Mouse (Mus musculus): Measurements from ENCODE around the gene Cabin1. TPM values are rescaled to one million over a fixed set of nuclear protein-coding genes. Genes with fewer than 3 reads are reported as not detected.
A peak's percentile ranks its signal among the peaks of the same experiment; 100 is the strongest.

The Cabin1 gene
- polyA plus RNA-seq, 1 experiment from 2014 or later = 34.0 TPM

DNA sequence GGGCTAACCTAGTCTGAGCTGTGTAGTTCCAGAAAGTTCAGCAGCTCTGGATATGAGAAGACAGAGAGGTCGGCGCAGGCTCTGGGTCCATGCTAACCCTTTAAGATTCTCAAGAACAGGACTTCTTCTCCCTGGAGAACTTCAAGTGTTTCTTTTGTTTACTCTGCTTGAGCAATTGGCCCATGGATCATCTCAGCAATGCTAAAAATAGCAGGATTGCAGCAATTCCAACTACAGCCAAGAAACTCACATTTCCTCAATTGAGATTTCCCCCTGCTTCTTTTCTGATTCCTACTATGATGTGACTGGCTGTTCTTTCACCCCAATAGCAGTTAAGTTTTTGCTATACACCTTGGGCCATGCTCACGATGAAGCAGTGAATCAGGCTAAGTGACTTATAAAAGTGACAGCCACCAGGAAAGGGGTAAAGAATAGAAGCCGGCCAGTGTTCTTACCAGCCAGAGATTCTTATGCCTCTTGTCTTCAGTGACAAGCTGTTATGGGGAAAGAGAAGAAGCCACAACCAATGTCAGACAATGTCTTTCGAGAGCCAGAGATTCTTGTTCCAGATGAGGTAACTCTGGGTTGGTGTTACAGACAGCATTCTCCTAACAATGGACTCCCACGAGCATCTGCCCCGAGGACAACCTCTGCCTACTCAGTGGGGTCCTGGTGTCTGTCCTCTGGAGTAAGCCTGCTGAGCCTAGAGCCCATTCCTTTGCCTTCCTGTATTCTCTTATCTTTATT is 87.1 kb downstream of the Cabin1 start:
- WGBS = 73% methylated on average over 7 of the region's 7 CpGs
- no peaks in the 10 kb centered on the region for H3K27me3 ChIP-seq (ENCODE audit: insufficient read depth, low read length)
- H3K36me3 ChIP-seq (ENCODE audit: insufficient read depth, low read length) = no peaks in the 10 kb centered on the region; the same call in 1 of the 2 replicates
- no peak for ATAC-seq (ENCODE audit: low FRiP score, low TSS enrichment)
- H3K4me1 ChIP-seq (ENCODE audit: insufficient read depth, low read length) = 0 out of 2 replicates have a peak, but pooled peaks cover 4% of the 10 kb centered on the region
- no peaks in the 10 kb centered on the region for H3K9me3 ChIP-seq (ENCODE audit: low read length)
- no peak overlapping the region for H3K9ac ChIP-seq (replicated peaks; ENCODE audit: low read length)
- peak overlapping the region; percentile 63 for H3K27ac ChIP-seq (ENCODE audit: low read length)
- H3K4me3 ChIP-seq (ENCODE audit: low read length) = no peak overlapping the region
- no peak overlapping the region for H3K4me2 ChIP-seq (replicated peaks; ENCODE audit: low read depth, low read length)

GRCm38 (mm10) chr10:75676286-75676685 is 87.9 kb downstream of the Cabin1 start:
- Histone ChIP-seq H3K4me3 (ENCODE audit: low read length) (no peak overlapping the region), H3K4me2 (replicated peaks; ENCODE audit: low read depth, low read length) (no peak overlapping the region), H3K9ac (replicated peaks; ENCODE audit: low read length) (no peak overlapping the region), H3K4me1 (ENCODE audit: insufficient read depth, low read length) (0 out of 2 replicates have a peak, but pooled peaks cover 4% of the 10 kb centered on the region), H3K36me3 (ENCODE audit: insufficient read depth, low read length) (no peaks in the 10 kb centered on the region; the same call in 1 of the 2 replicates), H3K27me3 (ENCODE audit: insufficient read depth, low read length) (no peaks in the 10 kb centered on the region), H3K27ac (ENCODE audit: low read length) (peak overlapping the region; percentile 63), H3K9me3 (ENCODE audit: low read length) (no peaks in the 10 kb centered on the region)
- no peak for ATAC-seq (ENCODE audit: low FRiP score, low TSS enrichment)
- WGBS = 73% methylated on average over 2 of the region's 2 CpGs

DNA sequence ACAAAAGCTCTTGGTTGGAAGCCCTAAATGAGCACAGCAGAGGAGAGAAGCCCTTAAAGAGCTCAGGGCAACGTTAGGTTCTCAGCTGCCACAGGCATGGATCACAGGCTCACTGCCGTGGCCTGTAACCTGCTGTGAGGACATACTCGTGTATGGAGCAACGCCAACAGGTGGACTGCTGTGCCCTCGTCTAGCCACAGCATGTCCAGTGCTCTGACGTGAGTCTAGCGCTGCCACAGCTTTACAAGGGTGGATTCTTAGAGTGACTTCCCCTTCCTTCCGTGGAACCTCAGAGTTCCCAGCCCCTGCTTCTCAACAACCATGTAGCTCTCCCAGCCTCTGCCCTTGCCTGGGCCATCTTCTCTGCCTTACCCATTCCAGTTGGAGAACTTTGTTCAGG is 88.5 kb downstream of the Cabin1 start:
- H3K36me3 ChIP-seq (ENCODE audit: insufficient read depth, low read length) = no peaks in the 10 kb centered on the region; the same call in none of the 2 replicates
- H3K27ac ChIP-seq (ENCODE audit: low read length) = no peak overlapping the region; the same call in 1 of the 2 replicates
- H3K9me3 ChIP-seq (ENCODE audit: low read length) = no peaks in the 10 kb centered on the region
- no peak overlapping the region for H3K4me3 ChIP-seq (ENCODE audit: low read length)
- no peaks in the 10 kb centered on the region for H3K27me3 ChIP-seq (ENCODE audit: insufficient read depth, low read length)
- WGBS = 83% methylated on average over 8 of the region's 8 CpGs
- H3K4me1 ChIP-seq (ENCODE audit: insufficient read depth, low read length) = 0 out of 2 replicates have a peak, but pooled peaks cover 4% of the 10 kb centered on the region
- no peak overlapping the region for H3K4me2 ChIP-seq (replicated peaks; ENCODE audit: low read depth, low read length)
- no peak overlapping the region for H3K9ac ChIP-seq (replicated peaks; ENCODE audit: low read length)
- no peak for ATAC-seq (ENCODE audit: low FRiP score, low TSS enrichment)

- ATAC-seq (ENCODE audit: low FRiP score, low TSS enrichment) = no peak
- no peaks in the 10 kb centered on the region for H3K27me3 ChIP-seq (ENCODE audit: insufficient read depth, low read length)
- no peaks in the 10 kb centered on the region for H3K9me3 ChIP-seq (ENCODE audit: low read length)
- no peak overlapping the region for H3K4me3 ChIP-seq (ENCODE audit: low read length)
- H3K36me3 ChIP-seq (ENCODE audit: insufficient read depth, low read length) = no peaks in the 10 kb centered on the region; the same call in 1 of the 2 replicates
- no peak overlapping the region for H3K9ac ChIP-seq (replicated peaks; ENCODE audit: low read length)
- no peak overlapping the region for H3K4me2 ChIP-seq (replicated peaks; ENCODE audit: low read depth, low read length)
- H3K27ac ChIP-seq (ENCODE audit: low read length) = no peak overlapping the region
- peaks cover 19% of the 10 kb centered on the region for H3K4me1 ChIP-seq (ENCODE audit: insufficient read depth, low read length)
- WGBS = 92% methylated on average over 1 of the region's 1 CpGs
Observed at GRCm38 (mm10) chr10:75669936-75670335, 94.2 kb downstream of the Cabin1 start.

GRCm38 (mm10) chr10:75667911-75668270 is 96.2 kb downstream of the Cabin1 start:
- H3K4me1 ChIP-seq (ENCODE audit: insufficient read depth, low read length) = peaks cover 19% of the 10 kb centered on the region
- peak; percentile 78 for ATAC-seq (ENCODE audit: low FRiP score, low TSS enrichment)
- under 1% methylated on average over 23 of the region's 23 CpGs for WGBS
- peak overlapping the region; percentile 78 for H3K4me3 ChIP-seq (ENCODE audit: low read length)
- H3K27ac ChIP-seq (ENCODE audit: low read length) = peak overlapping the region; percentile 47; the same call in 1 of the 2 replicates
- H3K4me2 ChIP-seq (replicated peaks; ENCODE audit: low read depth, low read length) = peak overlapping the region; percentile 95
- H3K36me3 ChIP-seq (ENCODE audit: insufficient read depth, low read length) = peaks cover 3% of the 10 kb centered on the region; the same call in 1 of the 2 replicates
- no peaks in the 10 kb centered on the region for H3K27me3 ChIP-seq (ENCODE audit: insufficient read depth, low read length)
- peak overlapping the region; percentile 76 for H3K9ac ChIP-seq (replicated peaks; ENCODE audit: low read length)
- no peaks in the 10 kb centered on the region for H3K9me3 ChIP-seq (ENCODE audit: low read length)

DNA sequence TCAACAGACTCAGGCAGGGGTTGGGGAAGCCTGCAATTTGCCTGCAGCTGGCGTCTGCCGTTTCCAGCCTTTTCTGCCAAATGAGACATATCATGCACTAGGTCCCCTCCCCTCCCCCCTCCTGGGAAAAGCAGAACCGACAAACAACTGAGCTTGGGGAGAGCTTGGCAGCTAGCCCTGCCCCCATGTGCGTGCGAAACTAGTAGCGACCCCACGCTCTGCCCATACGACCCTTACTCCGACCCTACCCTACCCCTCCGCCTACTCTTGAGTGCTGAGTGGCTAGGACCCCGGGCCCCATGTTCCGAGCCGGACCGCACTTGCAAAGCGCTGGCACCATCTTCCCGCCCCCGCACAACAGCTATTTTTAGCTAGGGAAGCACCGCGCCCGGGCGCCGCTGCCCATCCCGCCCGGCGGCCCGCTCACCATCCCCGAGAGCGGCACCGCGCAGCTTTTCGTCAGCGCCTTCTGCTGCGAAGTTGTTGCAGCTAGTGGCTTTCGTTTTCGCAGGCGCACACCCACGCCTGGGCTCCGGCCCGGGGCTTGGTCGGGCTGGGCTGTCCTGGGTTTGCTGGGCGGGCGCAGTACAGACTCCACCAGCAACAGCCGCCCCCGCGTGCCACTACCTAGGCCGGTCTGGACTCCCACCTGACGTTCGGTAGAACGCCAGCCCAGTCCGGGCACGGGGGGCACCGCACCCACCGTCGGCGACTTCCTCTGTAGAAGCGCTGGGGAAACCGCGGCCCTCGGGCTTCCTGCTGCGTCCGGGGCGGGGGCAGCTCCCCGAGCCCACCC is 96.8 kb downstream of the Cabin1 start:
- no peaks in the 10 kb centered on the region for H3K27me3 ChIP-seq (ENCODE audit: insufficient read depth, low read length)
- peaks cover 19% of the 10 kb centered on the region for H3K4me1 ChIP-seq (ENCODE audit: insufficient read depth, low read length)
- peak; percentile 75 for ATAC-seq (ENCODE audit: low FRiP score, low TSS enrichment)
- no peaks in the 10 kb centered on the region for H3K9me3 ChIP-seq (ENCODE audit: low read length)
- WGBS = under 1% methylated on average over 63 of the region's 63 CpGs
- peak overlapping the region; percentile 78 for H3K4me3 ChIP-seq (ENCODE audit: low read length)
- H3K36me3 ChIP-seq (ENCODE audit: insufficient read depth, low read length) = peaks cover 3% of the 10 kb centered on the region; the same call in 1 of the 2 replicates
- peak overlapping the region; percentile 95 for H3K4me2 ChIP-seq (replicated peaks; ENCODE audit: low read depth, low read length)
- peak overlapping the region; percentile 47 for H3K27ac ChIP-seq (ENCODE audit: low read length)
- peak overlapping the region; percentile 76 for H3K9ac ChIP-seq (replicated peaks; ENCODE audit: low read length)

- 31% methylated on average over 4 of the region's 4 CpGs for WGBS
- peak overlapping the region; percentile 95 for H3K4me2 ChIP-seq (replicated peaks; ENCODE audit: low read depth, low read length)
- H3K4me3 ChIP-seq (ENCODE audit: low read length) = peak overlapping the region; percentile 78
- peak overlapping the region; percentile 76 for H3K9ac ChIP-seq (replicated peaks; ENCODE audit: low read length)
- peaks cover 19% of the 10 kb centered on the region for H3K4me1 ChIP-seq (ENCODE audit: insufficient read depth, low read length)
- no peaks in the 10 kb centered on the region for H3K9me3 ChIP-seq (ENCODE audit: low read length)
- peaks cover 3% of the 10 kb centered on the region; the same call in 1 of the 2 replicates for H3K36me3 ChIP-seq (ENCODE audit: insufficient read depth, low read length)
- no peak overlapping the region for H3K27ac ChIP-seq (ENCODE audit: low read length)
- no peaks in the 10 kb centered on the region for H3K27me3 ChIP-seq (ENCODE audit: insufficient read depth, low read length)
- ATAC-seq (ENCODE audit: low FRiP score, low TSS enrichment) = no peak
Observed at GRCm38 (mm10) chr10:75666451-75667030, 97.6 kb downstream of the Cabin1 start.

GRCm38 (mm10) chr10:75664673-75665270 is 99.4 kb downstream of the Cabin1 start:
- Histone ChIP-seq H3K4me1 (ENCODE audit: insufficient read depth, low read length) (peaks cover 19% of the 10 kb centered on the region), H3K4me2 (replicated peaks; ENCODE audit: low read depth, low read length) (no peak overlapping the region), H3K9ac (replicated peaks; ENCODE audit: low read length) (no peak overlapping the region), H3K9me3 (ENCODE audit: low read length) (no peaks in the 10 kb centered on the region), H3K4me3 (ENCODE audit: low read length) (no peak overlapping the region), H3K27me3 (ENCODE audit: insufficient read depth, low read length) (no peaks in the 10 kb centered on the region), H3K36me3 (ENCODE audit: insufficient read depth, low read length) (0 out of 2 replicates have a peak, but pooled peaks cover 3% of the 10 kb centered on the region), H3K27ac (ENCODE audit: low read length) (no peak overlapping the region)
- WGBS = 90% methylated on average over 6 of the region's 6 CpGs
- no peak for ATAC-seq (ENCODE audit: low FRiP score, low TSS enrichment)

DNA sequence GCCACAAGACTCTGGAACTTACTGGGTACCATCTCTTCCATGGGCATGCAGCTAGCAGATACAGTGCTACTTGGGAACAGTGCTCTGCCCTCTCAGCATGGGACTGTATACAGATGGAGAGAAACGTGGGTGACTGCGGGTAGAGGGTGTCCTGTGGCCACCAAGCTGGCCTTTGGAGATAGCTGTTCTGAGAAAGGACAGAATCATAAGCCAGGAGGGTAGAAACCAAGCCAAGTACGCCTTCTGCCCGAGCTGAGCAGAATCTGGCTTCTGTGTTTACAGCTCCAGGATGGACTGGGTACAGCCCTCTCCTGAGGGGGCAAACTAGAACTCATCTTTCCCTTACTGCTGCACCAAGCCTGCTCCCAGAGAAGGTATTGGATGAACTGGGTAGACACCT is 101.6 kb downstream of the Cabin1 start:
- no peak for ATAC-seq (ENCODE audit: low FRiP score, low TSS enrichment)
- Histone ChIP-seq H3K4me2 (replicated peaks; ENCODE audit: low read depth, low read length) (no peak overlapping the region), H3K4me1 (ENCODE audit: insufficient read depth, low read length) (peaks cover 12% of the 10 kb centered on the region), H3K27ac (ENCODE audit: low read length) (no peak overlapping the region), H3K9me3 (ENCODE audit: low read length) (no peaks in the 10 kb centered on the region), H3K36me3 (ENCODE audit: insufficient read depth, low read length) (peaks cover 6% of the 10 kb centered on the region; the same call in 1 of the 2 replicates), H3K4me3 (ENCODE audit: low read length) (no peak overlapping the region), H3K27me3 (ENCODE audit: insufficient read depth, low read length) (no peaks in the 10 kb centered on the region), H3K9ac (replicated peaks; ENCODE audit: low read length) (no peak overlapping the region)
- WGBS = 86% methylated on average over 4 of the region's 4 CpGs
